Mouse (Mus musculus) adrenal gland, postnatal 25 days (tissue): ENCODE measurements around the gene Evi5. TPM values are rescaled to one million over a fixed set of nuclear protein-coding genes. Genes with fewer than 3 reads are reported as not detected.
A peak's percentile ranks its signal among the peaks of the same experiment; 100 is the strongest.

Source experiments
- DNase-seq: peaks from one replicate; pipeline ENCODE4 v3.0.0; 2021; ENCODE audit warnings: mixed read lengths
- total RNA-seq: library from RNA; stranded (reverse); gene quantifications from 2 replicates; pipeline ENCODE4 v1.2.3, GENCODE M21; 2021

Evi5 gene
- total RNA-seq, 1 experiment from 2014 or later = 63.0 TPM

DNA sequence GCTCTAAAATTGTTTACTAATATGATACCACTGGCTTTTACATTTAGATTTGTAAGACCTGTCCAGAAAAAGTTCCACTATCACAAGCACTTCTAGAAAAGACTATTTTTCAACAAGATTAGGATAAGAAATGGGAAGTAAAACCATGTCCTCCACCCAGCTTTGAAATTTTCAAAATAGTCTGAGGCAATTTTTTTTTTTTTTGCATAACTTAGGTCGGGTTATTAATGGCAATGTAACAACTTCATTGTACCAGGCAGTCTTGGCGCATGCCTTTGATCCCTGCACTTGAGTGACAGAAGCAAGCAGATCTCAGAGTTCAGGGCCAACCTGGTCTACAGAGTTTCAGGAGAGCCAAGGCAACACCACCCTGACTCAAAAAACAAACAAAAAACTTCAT is 5.2 kb downstream of the Evi5 start:
- DNase-seq = no peak

DNA sequence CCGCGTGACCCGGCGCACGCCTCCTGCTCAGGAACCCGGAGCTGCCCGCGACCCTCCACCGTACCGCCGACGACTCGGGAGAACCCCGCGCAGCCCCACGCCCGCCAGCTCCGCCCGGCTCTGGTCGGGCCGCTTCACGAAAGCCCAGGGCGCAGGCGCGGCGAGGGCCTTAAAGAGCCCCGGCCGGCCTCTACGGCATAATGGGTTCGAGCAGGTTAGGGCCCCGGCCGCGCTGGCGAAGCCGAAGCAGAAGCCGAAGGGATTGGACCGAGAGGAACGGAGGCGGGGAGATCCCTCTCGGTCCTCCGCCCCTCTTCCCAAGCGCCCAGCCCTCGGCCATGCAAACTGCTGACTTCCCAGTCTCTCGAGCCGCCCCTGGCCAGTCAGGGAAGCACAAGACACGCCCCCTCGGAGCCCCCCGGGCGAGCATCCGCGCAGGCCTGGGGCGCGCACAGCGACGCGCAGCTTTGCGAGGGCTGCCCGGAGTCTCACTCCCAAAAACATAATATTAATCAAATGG is 5.9 kb downstream of the Evi5 start:
- peak; percentile 94 for DNase-seq

DNA sequence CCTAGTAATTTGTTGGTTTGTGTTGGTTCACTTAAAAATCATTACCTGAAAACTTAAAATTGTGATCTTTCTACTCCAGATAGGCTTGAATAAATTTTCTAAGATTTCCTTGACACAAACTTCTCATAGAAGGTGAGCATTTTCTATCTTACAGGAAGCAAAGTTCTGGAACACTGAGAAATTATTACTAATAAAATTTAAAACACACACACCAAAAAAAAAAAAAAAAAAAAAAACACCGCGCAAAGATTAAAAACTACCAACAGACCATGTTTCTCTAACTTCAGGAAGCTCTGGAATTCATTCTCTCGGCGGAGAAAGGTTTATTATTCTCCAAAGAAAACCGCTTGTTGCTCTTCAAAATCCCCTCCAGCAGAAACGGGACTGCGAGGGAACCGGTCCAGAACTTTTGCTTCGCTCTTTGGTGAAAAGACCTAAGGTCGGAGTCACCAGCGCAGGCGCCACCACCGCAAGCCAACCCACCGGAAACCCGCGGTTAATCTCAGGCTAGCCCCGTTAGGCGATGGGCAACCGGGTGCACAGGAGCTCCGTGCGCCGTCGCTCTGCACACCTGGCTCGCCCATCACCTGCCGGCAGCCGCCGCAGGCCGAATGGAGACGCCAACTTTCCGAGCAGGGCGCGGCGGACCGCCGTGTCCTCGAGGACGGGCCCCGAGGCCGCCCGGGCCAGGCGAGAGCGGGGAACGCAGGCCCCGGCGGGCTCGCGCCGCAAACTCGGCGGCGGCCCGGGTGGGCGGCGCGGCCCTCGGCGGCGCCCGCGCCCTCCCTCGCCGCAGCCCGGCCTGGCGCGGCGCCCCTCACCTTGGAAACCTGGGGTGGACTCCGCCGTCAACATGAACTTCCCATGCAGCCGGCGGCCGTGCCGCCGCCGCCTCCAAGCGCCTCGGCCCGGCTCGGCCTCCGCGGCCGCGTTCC is 6.7 kb downstream of the Evi5 start:
- peak; percentile 66 for DNase-seq

DNA sequence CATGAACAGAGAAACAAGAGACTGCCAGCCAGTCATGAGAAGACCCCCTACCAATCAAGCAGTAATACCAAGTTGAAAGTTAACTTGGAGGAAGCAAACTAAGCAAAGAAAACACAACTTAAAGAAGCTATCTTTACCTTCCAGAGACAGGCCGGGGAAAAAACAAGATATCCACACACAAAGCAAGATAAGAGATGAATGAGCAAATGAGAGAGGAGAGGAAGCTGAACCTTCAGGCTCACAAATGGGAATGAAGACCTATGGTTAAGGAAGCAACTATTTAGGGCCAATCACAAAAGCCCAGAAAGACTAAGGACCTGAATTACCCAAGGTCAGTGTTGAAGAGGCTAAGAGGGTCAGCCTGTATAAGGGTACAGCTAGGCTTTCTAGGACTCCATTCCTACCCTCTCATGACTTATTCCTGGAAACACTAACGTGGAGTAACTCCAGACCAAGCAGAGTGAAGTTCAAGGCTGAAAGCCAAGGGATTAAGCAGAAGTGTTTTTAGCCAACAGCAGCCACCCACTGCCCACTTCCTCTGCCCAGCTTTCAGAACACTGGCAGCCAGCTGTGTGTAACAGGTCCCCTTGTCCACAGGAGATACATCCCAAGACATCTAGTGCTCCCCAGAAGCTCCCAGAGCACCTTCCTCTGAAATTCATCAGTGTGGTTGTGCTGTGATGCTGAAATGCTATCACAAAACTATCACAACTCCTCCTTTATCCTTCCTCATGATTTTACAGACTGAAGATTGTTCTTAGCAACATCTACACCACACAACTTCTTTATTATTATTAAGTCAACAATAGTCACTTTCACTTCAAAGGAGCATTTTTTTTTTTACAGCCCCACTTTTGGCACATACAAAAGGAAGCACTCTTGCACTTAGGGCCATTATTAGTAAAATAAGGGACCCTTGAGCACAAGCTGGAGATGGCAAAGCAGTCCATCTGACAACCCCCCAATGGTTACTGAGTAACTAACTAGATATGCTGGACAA is 8.5 kb downstream of the Evi5 start:
- DNase-seq = no peak

DNA sequence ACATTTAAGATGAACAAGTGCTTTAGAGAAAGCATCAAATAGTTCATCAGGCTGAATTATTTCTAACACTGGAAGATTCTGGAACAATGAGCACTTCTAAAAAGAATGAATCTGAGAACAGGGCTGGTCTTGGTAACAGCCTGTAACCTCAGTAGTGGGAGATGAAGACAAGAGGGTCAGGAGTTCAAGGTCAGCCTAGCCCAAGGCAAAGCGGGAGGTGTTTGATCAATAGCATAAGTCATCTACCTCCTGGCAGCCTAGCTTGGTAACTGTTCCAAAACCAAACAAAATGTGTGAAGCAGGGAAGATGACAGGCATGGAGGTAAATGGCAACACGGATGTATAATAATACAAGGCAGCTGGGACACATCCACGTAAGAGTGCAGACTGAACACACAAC is 10.9 kb downstream of the Evi5 start:
- no peak for DNase-seq

DNA sequence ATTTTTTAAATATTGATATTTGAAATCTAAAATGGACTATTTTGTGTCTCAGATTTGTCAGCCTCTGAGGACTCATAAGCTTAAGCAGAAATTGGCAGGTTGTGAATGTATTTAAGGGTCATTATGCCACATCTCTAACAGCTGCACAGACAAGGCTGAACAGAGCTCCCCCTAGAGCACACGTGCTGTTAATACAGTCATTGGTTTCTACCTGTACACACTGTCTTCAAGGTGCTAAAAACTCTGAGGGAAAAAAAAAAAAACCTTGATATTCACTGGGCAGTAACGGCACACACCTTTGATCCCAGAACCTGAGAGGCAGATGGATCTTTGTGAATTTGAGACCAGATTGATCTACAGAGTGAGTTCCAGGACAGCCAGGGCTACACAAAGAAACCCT is 15.9 kb downstream of the Evi5 start:
- no peak for DNase-seq

DNA sequence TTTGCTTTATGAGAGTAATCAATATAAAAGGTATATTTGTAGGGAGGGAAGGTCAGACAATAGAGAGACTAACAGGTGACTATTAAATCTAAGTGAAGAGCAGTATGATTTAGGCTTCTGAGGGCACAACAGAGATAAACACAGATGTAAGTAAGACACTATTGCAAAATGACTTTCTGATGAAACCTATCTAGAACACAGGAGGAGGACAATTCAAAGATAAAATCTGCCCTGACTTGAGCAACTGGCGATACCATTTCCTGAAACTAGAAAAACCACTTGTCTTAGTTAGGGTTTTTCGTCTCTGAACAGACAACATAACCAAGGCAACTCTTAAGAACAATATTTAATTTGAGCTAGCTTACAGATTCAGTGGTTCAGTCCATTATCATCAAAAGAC is 19.4 kb downstream of the Evi5 start:
- DNase-seq = no peak

DNA sequence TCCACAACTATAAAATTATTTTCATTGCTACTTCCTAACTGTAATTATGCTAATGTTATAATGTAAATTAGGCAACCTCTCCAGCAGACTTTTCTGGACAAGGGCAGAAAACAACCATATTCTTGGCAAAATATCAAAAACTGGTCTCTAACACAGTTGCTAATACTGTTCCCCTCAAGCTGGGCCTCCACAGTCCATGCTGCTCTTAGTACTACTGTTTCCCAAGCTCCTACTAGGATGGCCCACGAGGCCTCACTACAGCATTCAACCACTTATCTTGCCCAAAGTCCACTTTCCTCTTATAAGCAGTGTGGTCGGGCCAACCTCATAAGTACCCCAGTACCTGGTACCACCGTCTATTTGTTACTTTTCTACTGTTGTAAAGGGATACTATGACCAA is 20.4 kb downstream of the Evi5 start:
- no peak for DNase-seq

DNA sequence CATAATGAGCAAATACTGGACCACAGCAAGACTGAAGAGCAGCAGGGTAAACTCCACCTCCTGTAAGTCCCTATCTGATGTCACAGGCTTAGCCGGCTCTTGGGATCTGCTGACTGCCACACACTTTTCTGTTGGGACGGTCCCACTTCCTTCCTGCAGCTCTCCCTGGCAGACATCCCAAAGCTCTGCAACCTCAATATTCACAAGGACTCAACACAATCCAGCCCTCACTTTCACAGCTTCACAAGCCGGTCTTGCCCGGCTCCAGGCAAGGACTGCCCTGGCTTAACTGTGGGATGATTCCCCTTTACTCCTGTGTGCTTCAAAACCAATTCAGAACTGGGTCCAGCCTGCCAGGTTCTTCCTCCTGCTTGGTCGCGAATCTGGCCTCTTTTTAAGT is 21.1 kb downstream of the Evi5 start:
- peak; percentile 19 for DNase-seq

DNA sequence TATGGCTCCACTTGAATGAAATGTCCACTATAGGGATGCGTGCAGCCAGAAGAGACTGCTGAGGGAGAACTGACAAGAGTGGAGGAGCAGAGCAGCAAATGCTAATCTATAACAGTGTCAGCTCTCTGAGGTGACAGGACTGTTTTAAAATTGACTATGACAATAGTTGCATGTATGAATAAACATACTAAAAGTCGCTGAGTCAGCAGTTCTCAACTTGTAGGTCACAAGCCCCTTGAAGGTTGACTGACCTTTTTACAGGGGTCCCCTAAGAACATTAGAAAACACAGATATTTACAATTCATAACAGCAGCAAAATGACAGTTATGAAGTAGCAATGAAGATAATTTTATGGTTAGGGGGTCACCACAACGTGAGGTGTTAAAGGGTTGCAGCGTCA is 25.9 kb downstream of the Evi5 start:
- no peak for DNase-seq

DNA sequence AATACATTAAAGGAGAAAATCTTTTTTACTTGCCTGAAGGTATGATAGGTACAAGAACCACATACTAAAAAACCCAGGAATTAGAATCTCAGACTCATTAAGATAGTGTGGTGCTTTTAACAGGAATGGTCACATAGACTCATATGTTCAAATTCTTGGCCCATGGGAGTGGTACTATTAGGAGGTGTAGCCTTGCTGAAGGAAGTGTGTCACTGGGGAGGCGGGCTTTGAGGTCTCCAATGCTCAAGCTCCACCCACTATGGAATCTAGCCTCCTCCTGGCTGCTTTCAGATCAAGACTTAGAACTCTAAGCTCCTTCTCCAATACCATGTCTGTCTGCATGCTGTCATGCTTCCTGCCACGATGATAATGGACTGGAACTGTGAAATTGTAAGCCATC is 27.1 kb downstream of the Evi5 start:
- DNase-seq = no peak

DNA sequence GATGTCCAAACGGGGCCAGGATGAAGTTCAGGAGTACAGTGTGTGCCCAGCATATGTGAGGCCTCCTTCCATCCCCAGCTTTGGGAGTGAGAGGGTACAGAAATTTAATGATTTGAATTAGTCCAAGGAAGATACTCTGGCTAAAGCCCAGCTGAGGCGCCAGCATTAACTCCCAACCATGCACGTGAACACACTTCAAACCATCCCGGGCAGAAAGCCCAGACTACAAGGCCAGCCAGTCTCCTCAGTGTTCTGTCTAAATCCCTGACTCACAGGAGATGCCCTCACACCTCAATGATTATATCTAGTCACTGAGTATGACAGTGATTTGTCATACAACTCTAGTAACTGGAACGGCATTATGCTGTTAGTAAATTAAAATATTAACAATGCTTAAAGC is 27.6 kb downstream of the Evi5 start:
- DNase-seq = peak; percentile 71

DNA sequence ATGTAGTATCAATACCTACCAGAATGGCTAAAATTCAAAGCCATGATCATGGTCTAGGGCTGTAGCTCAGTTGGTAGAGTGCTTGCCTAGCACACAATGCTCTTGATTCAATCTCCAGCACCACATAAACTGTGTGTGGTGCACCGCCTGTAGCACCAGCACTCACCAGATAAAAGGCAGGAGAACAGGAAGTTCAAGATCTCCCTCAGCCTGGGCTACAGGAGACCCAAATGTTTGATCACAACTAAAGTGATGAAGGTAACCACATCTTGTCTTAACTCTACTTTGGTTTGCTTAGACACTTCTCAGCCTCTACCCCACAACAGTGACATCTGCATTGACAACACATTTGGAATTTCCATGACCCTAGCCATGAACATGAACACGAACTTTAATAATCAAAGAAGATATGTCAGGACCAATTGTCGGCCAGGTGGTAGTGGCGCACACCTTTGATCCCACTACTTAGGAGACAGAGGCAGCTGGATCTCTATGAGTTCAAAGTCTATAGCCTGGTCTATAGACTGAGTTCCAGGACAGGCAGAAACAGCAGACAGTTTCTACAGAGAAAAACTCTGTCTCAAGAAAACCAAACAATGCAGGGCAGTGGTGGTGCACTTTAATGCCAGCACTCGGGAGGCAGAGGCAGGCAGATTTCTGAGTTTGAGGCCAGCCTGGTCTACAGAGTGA is 34.2 kb downstream of the Evi5 start:
- no peak for DNase-seq

DNA sequence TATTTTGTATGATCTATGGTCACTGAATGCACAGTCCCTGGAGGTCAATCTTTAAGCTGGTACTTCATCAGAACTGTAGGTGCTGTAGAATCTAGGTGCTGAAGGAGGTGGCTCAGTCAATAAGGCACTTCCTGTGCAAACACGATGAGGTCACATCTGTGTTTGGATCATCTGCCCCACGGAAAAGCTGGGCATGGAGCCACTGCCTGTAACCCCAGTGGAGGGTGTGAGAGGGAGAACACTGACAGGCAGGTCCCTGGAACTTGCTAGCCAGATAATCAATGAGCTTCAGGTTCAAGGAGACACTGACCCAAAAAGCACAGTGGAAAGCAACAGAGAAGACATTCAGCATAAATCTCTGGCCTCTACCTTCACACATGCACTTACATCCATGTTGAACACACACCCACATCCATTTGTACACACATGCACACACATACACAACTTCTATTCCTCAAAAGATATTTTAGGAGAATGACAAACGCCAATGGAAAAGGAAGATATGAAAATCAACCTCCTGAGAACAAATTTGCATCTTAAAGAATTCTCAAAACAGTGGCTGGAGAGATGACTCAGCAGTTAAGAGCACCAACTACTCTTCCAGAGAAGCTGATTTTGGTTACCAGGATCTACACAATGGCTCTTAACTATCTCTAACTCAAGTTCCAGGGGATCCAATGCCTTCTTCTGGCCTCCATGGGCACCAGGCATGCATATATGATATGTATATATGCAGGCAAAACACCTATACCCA is 35.8 kb downstream of the Evi5 start:
- DNase-seq = peak; percentile 53

DNA sequence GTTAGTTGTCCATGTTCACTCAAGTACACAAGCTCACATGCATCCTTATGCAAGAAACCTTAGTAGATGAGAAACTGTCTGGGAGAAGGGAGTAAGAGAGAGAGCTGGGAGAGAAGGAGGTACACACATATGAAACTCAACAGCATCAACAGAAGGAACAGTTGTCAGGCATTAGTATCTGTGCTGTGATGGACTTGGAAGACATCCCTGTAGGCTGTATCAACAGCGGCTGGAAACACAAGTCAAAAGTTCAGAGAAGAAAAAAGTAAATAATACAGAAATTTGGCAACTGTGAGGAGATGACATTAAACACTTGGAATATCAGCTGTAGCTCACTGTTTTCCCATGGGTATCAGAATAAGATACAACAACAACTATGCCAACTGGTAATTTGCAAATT is 40.6 kb downstream of the Evi5 start:
- no peak for DNase-seq

DNA sequence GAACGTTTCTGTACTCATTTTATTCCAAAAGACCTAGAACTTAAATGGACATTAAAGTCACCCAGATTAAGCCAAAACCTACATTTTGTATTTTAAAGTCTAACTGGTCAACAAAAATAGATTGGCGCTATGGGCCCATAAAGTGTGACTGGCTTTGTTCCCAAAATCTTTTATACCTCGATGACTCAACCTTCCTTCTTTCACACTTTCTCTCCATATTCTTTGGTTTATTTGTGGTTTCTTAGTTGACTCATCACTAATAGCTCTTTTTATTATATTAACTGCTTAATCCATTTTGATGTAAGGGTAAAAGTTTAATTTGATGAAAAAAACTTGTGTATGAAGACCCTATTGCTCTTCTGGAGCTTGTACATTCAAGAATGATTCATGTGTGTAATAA is 43.6 kb downstream of the Evi5 start:
- no peak for DNase-seq

DNA sequence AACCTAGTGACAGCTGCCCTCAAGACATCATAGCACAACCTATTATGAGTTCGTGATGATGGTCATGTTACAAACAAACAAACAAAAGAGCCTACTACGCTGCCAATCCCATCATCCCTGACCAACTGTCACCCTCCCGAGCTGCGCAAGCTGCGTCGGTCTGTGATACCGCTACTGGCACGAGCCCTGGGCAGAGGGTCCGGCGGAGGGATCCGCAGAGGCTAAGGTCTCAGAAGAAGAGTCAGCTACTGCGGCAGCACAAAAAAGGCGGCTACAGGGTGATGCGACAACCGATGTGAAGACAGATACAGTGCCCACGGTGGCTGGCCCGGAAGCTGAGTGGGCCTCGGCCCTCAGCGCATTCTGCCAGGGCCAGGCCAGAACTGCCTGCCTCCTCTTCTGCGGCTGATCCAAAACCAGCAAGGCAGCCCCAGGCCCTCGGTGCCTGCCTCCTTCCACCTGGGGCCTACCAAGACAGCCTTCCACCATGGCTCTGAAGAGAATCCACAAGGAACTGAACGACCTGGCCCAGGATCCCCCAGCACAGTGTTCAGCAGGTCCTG is 44.8 kb downstream of the Evi5 start, which contains the start of gene Ube2d2b:
Gene Ube2d2b, plus strand, starts transcription at position 102 of the 563 bp plus-strand sequence.
- DNase-seq = no peak

DNA sequence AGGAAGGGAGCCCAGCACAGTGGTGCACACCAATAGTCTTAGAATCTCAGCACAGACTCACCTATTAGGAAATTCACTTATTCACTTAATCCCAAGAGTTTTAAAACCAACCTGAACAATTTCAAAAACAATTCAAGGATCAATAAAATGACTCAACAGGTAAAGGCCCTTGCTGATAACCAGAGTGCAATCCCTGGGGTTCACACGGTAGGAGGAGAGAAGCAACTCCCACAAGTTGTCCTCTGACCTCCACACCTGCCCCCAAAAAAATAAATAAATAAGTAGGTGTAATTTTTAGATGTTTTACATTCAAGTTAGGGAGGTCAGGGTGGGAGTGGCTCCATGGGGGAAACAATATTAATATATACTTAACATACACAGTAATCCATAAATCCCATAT is 52.4 kb downstream of the Evi5 start:
- DNase-seq = no peak

DNA sequence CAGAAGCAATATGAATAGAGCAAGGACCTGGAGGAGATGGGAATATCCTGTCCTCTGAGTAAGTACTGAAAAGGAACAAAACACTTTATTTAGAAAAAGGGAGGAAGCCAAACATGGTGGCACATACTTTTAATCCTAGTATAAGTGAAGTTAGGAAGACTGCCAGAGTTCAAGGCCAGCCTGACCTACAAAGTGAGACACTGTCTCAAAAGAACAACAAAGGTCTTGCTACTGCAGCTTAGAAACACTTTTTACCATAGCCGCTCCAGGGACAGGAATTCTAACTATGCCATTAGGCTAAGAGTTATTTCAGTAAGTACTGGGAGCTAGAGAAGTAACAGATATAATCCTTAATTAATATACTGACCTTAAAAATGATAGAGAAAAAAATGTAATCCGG is 60.3 kb downstream of the Evi5 start:
- no peak for DNase-seq

DNA sequence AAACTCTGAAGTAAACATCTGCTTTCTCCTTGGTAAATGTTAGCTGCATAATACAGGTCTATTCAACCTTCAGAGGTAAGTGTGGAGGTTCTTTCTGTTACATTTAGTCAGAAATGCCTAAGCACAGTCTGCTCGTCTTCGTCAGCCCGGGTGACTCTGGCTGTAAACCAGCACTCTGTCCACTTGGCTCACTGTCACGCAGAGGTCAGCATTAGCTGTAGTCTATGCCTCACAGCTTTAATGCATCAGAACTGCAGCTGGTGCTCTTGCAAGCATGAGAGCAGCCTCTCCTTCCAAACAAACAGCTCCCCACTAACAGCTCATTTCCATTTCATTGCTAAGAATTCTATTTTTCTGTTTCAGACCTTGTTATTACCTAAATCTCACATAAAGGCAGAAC is 67.4 kb downstream of the Evi5 start:
- no peak for DNase-seq

DNA sequence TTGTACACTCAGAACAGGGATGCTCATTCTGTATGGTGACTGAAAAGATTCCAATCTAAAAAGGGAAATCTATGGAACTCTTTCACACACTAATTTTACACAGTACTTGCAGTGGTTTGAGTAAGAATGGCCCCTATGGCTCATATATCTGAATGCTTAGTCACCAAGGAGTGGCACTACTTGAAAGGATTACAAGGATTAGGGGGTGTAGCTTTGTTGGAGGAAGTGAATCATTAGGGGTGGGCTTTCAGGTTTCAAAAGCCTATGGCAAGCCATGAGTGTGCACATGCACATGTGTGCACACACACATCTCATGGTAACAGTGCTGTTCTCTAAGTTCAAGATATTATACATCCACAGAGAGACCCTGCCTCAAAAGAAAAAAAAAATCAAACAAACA is 72.3 kb downstream of the Evi5 start:
- DNase-seq = no peak
